Comparison of ENCODE assay signal across 9 mouse cellular contexts in genomic region chr16:92694496-92695106, GRCm38 (mm10).
DNase-seq lines count a peak whose midpoint lies in the region; ATAC-seq and TF ChIP-seq lines count a peak whose summit lies in the region.
"Had no signal": no experiment of that assay in that cellular context is flagged by ENCODE, and none has a peak within 500 bp of the region (broad histone marks: within the 10 kb centered on the region; RNA-seq: fewer than 3 reads in every experiment).

No protein-coding gene starts in this region.

- H3K4me3 ChIP-seq in heart, embryonic 16.5 days (ENCODE audit: low read length), result peak overlapping the region; percentile 43
- peak overlapping the region in 2 of 3 experiments; percentile 51 to 53 for H3K4me3 ChIP-seq in CH12.LX (replicated peaks in 1 of 3; ENCODE audit: low read depth in 2 of 3, low read length in 2 of 3, poor library complexity in 1 of 3)
- H3K4me3 ChIP-seq in embryonic facial prominence, embryonic 12.5 days, result peak overlapping the region; percentile 59
- peak overlapping the region; percentile 80 for H3K4me3 ChIP-seq in liver, embryonic 13.5 days (replicated peaks)

- TF ChIP-seq EP300 in CH12.LX (IDR thresholded peaks at IDR 0.05; ENCODE audit: low read length), result no peak

- peaks cover 42% of the 10 kb centered on the region for H3K27me3 ChIP-seq in heart, embryonic 16.5 days (ENCODE audit: control insufficient read depth, insufficient read depth, low read length)
- H3K27me3 ChIP-seq in CH12.LX (replicated peaks), result no peaks in the 10 kb centered on the region
- peaks cover 26% of the 10 kb centered on the region for H3K27me3 ChIP-seq in embryonic facial prominence, embryonic 12.5 days
- peaks cover 35% of the 10 kb centered on the region for H3K27me3 ChIP-seq in liver, embryonic 13.5 days

- TF ChIP-seq RAD21 in CH12.LX (IDR thresholded peaks at IDR 0.05; ENCODE audit: low read depth, low read length), result no peak

- no peak overlapping the region for H3K27ac ChIP-seq in heart, embryonic 16.5 days (ENCODE audit: low read length)
- H3K27ac ChIP-seq in CH12.LX (ENCODE audit: insufficient read depth, low read depth), result no peak overlapping the region
- H3K27ac ChIP-seq in embryonic facial prominence, embryonic 12.5 days, result no peak overlapping the region
- H3K27ac ChIP-seq in liver, embryonic 13.5 days, result no peak overlapping the region

- H3K9ac ChIP-seq in heart, embryonic 16.5 days (ENCODE audit: low read length), result no peak overlapping the region
- H3K9ac ChIP-seq in CH12.LX (ENCODE audit: insufficient read depth, low read depth), result peak overlapping the region; percentile 47; the same call in 1 of the 2 replicates
- H3K9ac ChIP-seq in embryonic facial prominence, embryonic 12.5 days, result peak overlapping the region; percentile 70
- peak overlapping the region; percentile 90 for H3K9ac ChIP-seq in liver, embryonic 13.5 days

- 8% methylated on average over 16 of the region's 19 CpGs for WGBS in heart, embryonic 16.5 days
- WGBS in embryonic facial prominence, embryonic 12.5 days, result 2% methylated on average over 16 of the region's 19 CpGs
- 4% methylated on average over 16 of the region's 19 CpGs for WGBS in liver, embryonic 13.5 days (ENCODE audit: insufficient replicate concordance)

- dilution Hi-C loops in CH12.LX (cut with MboI; ENCODE audit: extremely low pct_ligation_motif_present, extremely low pct_unique_long_range_greater_than_20kb, low sequenced_read_pairs), result no loop called here

- no peak for TF ChIP-seq POLR2A in CH12.LX (IDR thresholded peaks at IDR 0.05; ENCODE audit: low read depth, low read length)

- no peaks in the 10 kb centered on the region for H3K36me3 ChIP-seq in heart, embryonic 16.5 days (ENCODE audit: control insufficient read depth, insufficient read depth)
- H3K36me3 ChIP-seq in CH12.LX (replicated peaks in 1 of 2; ENCODE audit: control insufficient read depth in 1 of 2, insufficient read depth in 1 of 2, low read length in 1 of 2), result peaks cover 0 to 56% of the 10 kb centered on the region in 2 experiments
- H3K36me3 ChIP-seq in embryonic facial prominence, embryonic 12.5 days, result 0 out of 2 replicates have a peak, but pooled peaks cover 2% of the 10 kb centered on the region
- no peaks in the 10 kb centered on the region for H3K36me3 ChIP-seq in liver, embryonic 13.5 days

- TF ChIP-seq CTCF in CH12.LX (conservative IDR thresholded peaks at IDR 0.05 in 1 of 2, IDR thresholded peaks at IDR 0.05 in 1 of 2; ENCODE audit: low read depth in 2 of 2, low read length in 2 of 2), result no peak

- peaks cover 10% of the 10 kb centered on the region for H3K79me2 ChIP-seq in CH12.LX (replicated peaks; ENCODE audit: control insufficient read depth, extremely low read depth, insufficient read depth, poor library complexity, severe bottlenecking)

- DNase-seq in heart, postnatal 14 days, result no peak
- no peak for DNase-seq in CH12.LX (ENCODE audit: extremely low read depth)
- DNase-seq in liver, embryonic 13.5 days, result no peak
- no peak for DNase-seq in cerebellum, adult 9-10 months
- no peak for DNase-seq in cerebellum, postnatal 4 days (ENCODE audit: low spot score in 2 of 2)
- DNase-seq in right cerebral cortex, adult 2 months (ENCODE audit: low spot score in 2 of 2), result no peak
- DNase-seq: gastrocnemius, postnatal 25 days had no signal

- ATAC-seq in heart, embryonic 16.5 days (replicated peaks; ENCODE audit: extremely low read depth, insufficient read depth, low FRiP score), result no peak
- no peak for ATAC-seq in embryonic facial prominence, embryonic 12.5 days (ENCODE audit: insufficient number of reproducible peaks, insufficient read depth, low FRiP score, low TSS enrichment)
- no peak for ATAC-seq in liver, embryonic 13.5 days (ENCODE audit: low read depth)

- H3K4me2 ChIP-seq in heart, embryonic 16.5 days (ENCODE audit: low read depth, low read length), result peak overlapping the region; percentile 39
- H3K4me2 ChIP-seq in CH12.LX (ENCODE audit: insufficient read depth, low read depth, poor library complexity, severe bottlenecking), result peak overlapping the region; percentile 14; the same call in 1 of the 2 replicates
- peak overlapping the region; percentile 98 for H3K4me2 ChIP-seq in embryonic facial prominence, embryonic 12.5 days (replicated peaks)
- H3K4me2 ChIP-seq in liver, embryonic 13.5 days, result peak overlapping the region; percentile 100

- intact Hi-C loops in heart, postnatal 14 days (cut with DNase I), result loop anchor here (5.0 kb wide), 1 partner anchor 133 kb away; the partner anchor contains the start of gene Runx1

- in situ Hi-C loops in CH12.LX (cut with MboI; ENCODE audit: low pct_ligation_motif_present, low pct_unique_long_range_greater_than_20kb, low sequenced_read_pairs), result loop anchor here (5.0 kb wide), 1 partner anchor 127 kb away; no protein-coding TSS in a partner anchor

- no peaks in the 10 kb centered on the region for H3K9me3 ChIP-seq in heart, embryonic 16.5 days (replicated peaks; ENCODE audit: control insufficient read depth, low read length)
- peaks cover 40% of the 10 kb centered on the region for H3K9me3 ChIP-seq in CH12.LX (replicated peaks; ENCODE audit: low read length)
- H3K9me3 ChIP-seq in embryonic facial prominence, embryonic 12.5 days, result no peaks in the 10 kb centered on the region
- H3K9me3 ChIP-seq in liver, embryonic 13.5 days (replicated peaks), result no peaks in the 10 kb centered on the region

- peaks cover 9% of the 10 kb centered on the region for H3K4me1 ChIP-seq in heart, embryonic 16.5 days (ENCODE audit: control insufficient read depth, insufficient read depth, low read length)
- peaks cover 4 to 32% of the 10 kb centered on the region in 2 experiments; a peak in 3 of 4 replicates for H3K4me1 ChIP-seq in CH12.LX (ENCODE audit: control insufficient read depth in 1 of 2, insufficient read depth in 2 of 2)
- H3K4me1 ChIP-seq in embryonic facial prominence, embryonic 12.5 days, result peaks cover 8% of the 10 kb centered on the region; the same call in 1 of the 2 replicates
- peaks cover 77% of the 10 kb centered on the region for H3K4me1 ChIP-seq in liver, embryonic 13.5 days (replicated peaks)

TF ChIP-seq in CH12.LX, 34 proteins besides CTCF, POLR2A, EP300 and RAD21:
- TF ChIP-seq ZNF384 (IDR thresholded peaks at IDR 0.05; ENCODE audit: low read depth, low read length) (peak; percentile 79), JUN (IDR thresholded peaks at IDR 0.05; ENCODE audit: insufficient read depth, low read depth, low read length) (no peak)

Comparison
In these comparisons a context has a peak if more than half of its experiments do, and no peak if none do; other contexts are left out.
1. H3K4me2 ChIP-seq: peak in every context shown above with its lines; median percentile 100 in liver, embryonic 13.5 days; 98 in embryonic facial prominence, embryonic 12.5 days; 39 in heart, embryonic 16.5 days; 14 in CH12.LX.